Mouse (Mus musculus) kidney, embryonic 16.5 days (tissue): Measurements from ENCODE around the gene Casz1. TPM values are rescaled to one million over a fixed set of nuclear protein-coding genes. Genes with fewer than 3 reads are reported as not detected.

Experiments
- ATAC-seq: fragments of 200-750 bp; cut with Nextera tagmentation; 2 replicates; pipeline ENCODE4 v1.8.0; 2017; ENCODE audit warnings: moderate TSS enrichment; ENCODE audit not compliant: low FRiP score, low TSS enrichment
- H3K27ac ChIP-seq: fragments of 300-500 bp; sonication (generic); 2 replicates; pipeline ENCODE4 v1.5.1; 2014; ENCODE audit warnings: low read length
- H3K27me3 ChIP-seq: fragments of 300-500 bp; sonication (generic); 2 replicates; pipeline ENCODE4 v1.6.1; 2014; ENCODE audit warnings: low read length, control low read depth, mixed read lengths; ENCODE audit not compliant: insufficient read depth
- H3K36me3 ChIP-seq: fragments of 300-500 bp; sonication (generic); 2 replicates; pipeline ENCODE4 v1.6.1; 2014; ENCODE audit warnings: low read length, control low read depth, mixed read lengths; ENCODE audit not compliant: insufficient read depth
- H3K4me1 ChIP-seq: fragments of 300-500 bp; sonication (generic); 2 replicates; pipeline ENCODE4 v1.6.1; 2014; ENCODE audit warnings: low read length, control low read depth, mixed read lengths; ENCODE audit not compliant: insufficient read depth
- H3K4me2 ChIP-seq: fragments of 300-500 bp; sonication (generic); replicated peaks from 2 replicates; pipeline ENCODE4 v1.6.1; 2014; ENCODE audit warnings: low read depth, low read length
- H3K4me3 ChIP-seq: fragments of 300-500 bp; sonication (generic); 2 replicates; pipeline ENCODE4 v1.5.1; 2014; ENCODE audit warnings: mild to moderate bottlenecking, low read length
- H3K9ac ChIP-seq: fragments of 300-500 bp; sonication (generic); replicated peaks from 2 replicates; pipeline ENCODE4 v1.6.1; 2014; ENCODE audit warnings: low read length
- H3K9me3 ChIP-seq: fragments of 300-500 bp; sonication (generic); 2 replicates; pipeline ENCODE4 v1.6.1; 2016; ENCODE audit warnings: low read length, control low read depth
- WGBS: fragments of 180-500 bp; shearing (Covaris S2); extraction: QIAGEN DNeasy Blood & Tissue Kit; methylation state at CpG from one replicate; pipeline ENCODE4 v1.1.7; 2014; 5-methylcytosine and 5-hydroxymethylcytosine counted together
- polyA plus RNA-seq: library from polyadenylated mRNA; unstranded; fragments of >200 nt; fragmentation: Nextera tagmentation; extraction: Ambion mirVana; gene quantifications from 2 replicates; pipeline ENCODE4 v1.2.1, GENCODE M21; 2015

Casz1 gene
- polyA plus RNA-seq, 1 experiment from 2014 or later = 5.4 TPM

GRCm38 (mm10) chr4:148908214-148908681, 104.0 kb downstream of the Casz1 start:
- WGBS = 14% methylated on average over 11 of the region's 11 CpGs
- Histone ChIP-seq H3K36me3 (no peaks in the 10 kb centered on the region), H3K27ac (peak overlapping the region; percentile 95), H3K9me3 (no peaks in the 10 kb centered on the region), H3K9ac (0 out of 2 replicates have a peak overlapping the region, but pooled peaks have one; percentile 40), H3K4me2 (no peak overlapping the region), H3K4me1 (peaks cover 74% of the 10 kb centered on the region), H3K27me3 (no peaks in the 10 kb centered on the region), H3K4me3 (no peak overlapping the region)
- ATAC-seq = peak; percentile 85

DNA sequence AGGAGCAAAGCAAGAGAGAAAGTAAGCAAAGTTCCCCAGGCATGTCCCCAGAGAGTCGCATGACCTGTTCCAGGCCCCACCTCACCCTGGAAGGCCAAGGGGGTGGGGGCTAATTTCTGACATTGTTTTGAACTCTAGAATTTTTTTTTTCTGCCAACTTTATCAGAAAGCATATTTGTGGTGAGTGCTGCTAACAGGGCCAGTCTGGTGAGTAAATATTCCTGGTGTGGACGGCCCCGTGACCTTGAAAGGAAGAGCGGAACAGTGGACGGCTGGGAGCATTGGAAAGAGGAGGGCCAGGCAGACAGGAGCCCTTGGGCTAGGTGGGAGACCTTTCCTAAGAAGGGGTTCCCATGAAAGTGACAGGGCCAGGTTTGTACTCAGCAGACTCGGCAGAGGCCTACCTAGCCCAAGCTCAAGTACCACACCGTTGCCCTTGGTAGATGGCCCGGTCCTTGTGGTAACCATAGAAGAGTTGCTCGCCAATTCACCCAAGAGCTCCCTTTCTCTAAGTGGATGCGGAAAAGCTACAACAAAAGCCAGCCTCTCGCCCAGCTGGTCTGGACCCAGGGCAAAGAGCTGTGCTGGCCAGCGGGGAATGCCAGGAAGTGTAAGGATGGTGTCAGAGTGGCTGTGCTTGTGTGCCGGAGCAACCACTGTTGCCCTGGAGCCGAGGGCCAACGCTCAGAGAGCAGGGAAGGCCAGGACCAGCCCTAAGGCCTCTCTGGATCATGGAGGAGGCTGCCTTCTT, 104.7 kb downstream of the Casz1 start:
- H3K4me2 ChIP-seq = no peak overlapping the region
- ATAC-seq = peak; percentile 36
- H3K36me3 ChIP-seq = no peaks in the 10 kb centered on the region
- no peaks in the 10 kb centered on the region for H3K27me3 ChIP-seq
- H3K9me3 ChIP-seq = no peaks in the 10 kb centered on the region
- H3K4me1 ChIP-seq = peaks cover 72% of the 10 kb centered on the region
- 58% methylated on average over 15 of the region's 15 CpGs for WGBS
- H3K9ac ChIP-seq = peak overlapping the region; percentile 40
- peak overlapping the region; percentile 95 for H3K27ac ChIP-seq
- H3K4me3 ChIP-seq = no peak overlapping the region

DNA sequence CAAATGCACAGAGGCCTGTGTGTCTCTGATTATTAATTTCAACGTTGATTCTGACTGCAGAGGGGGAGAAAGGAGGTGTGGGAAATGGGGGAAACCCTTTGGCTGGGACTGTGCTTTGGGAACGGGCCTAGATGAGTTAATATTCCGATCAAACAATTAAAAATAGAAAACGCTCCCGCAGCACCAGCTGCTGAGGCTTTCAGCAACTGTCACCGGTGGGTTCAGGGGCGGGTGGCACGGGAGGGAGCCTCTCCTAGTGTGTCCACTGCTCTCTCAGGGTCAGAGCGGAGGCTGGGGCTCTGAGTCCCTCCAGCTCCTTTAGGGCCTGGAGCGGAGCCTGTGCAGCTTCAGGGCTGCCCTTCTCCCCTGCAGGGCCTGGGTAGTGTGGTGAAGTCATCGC, 105.3 kb downstream of the Casz1 start:
- Histone ChIP-seq H3K4me3 (no peak overlapping the region), H3K4me1 (peaks cover 77% of the 10 kb centered on the region), H3K9ac (peak overlapping the region; percentile 40), H3K27me3 (no peaks in the 10 kb centered on the region), H3K4me2 (no peak overlapping the region), H3K9me3 (no peaks in the 10 kb centered on the region), H3K36me3 (no peaks in the 10 kb centered on the region), H3K27ac (peak overlapping the region; percentile 95)
- 69% methylated on average over 11 of the region's 11 CpGs for WGBS
- no peak for ATAC-seq

DNA sequence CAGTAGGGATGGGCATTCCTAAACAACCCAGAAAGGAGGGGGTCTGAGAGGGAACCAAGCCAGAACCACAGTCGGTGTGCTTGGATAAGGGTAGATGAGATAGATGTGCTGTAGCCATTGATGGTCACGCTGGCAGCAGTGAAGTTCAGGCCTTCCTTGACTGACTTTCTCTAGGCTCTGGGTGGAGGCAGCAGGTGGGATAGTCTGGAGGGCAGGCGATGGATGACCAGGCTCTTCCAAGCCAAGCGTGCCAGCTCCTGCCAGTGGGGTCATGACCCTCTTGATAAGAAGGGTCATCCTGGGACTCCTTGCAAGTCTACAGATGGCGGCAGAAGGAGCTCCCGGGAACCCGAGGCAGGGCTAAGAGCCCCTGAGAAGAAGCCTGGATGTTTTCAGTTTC, 107.9 kb downstream of the Casz1 start:
- Histone ChIP-seq H3K9me3 (no peaks in the 10 kb centered on the region), H3K36me3 (no peaks in the 10 kb centered on the region), H3K9ac (no peak overlapping the region), H3K27ac (no peak overlapping the region), H3K4me1 (peaks cover 74% of the 10 kb centered on the region), H3K4me2 (no peak overlapping the region), H3K4me3 (no peak overlapping the region), H3K27me3 (no peaks in the 10 kb centered on the region)
- WGBS = 42% methylated on average over 7 of the region's 7 CpGs
- no peak for ATAC-seq

- H3K4me1 ChIP-seq = peaks cover 74% of the 10 kb centered on the region
- no peaks in the 10 kb centered on the region for H3K9me3 ChIP-seq
- WGBS = 57% methylated on average over 8 of the region's 8 CpGs
Observed at GRCm38 (mm10) chr4:148912826-148913590, 108.8 kb downstream of the Casz1 start.

DNA sequence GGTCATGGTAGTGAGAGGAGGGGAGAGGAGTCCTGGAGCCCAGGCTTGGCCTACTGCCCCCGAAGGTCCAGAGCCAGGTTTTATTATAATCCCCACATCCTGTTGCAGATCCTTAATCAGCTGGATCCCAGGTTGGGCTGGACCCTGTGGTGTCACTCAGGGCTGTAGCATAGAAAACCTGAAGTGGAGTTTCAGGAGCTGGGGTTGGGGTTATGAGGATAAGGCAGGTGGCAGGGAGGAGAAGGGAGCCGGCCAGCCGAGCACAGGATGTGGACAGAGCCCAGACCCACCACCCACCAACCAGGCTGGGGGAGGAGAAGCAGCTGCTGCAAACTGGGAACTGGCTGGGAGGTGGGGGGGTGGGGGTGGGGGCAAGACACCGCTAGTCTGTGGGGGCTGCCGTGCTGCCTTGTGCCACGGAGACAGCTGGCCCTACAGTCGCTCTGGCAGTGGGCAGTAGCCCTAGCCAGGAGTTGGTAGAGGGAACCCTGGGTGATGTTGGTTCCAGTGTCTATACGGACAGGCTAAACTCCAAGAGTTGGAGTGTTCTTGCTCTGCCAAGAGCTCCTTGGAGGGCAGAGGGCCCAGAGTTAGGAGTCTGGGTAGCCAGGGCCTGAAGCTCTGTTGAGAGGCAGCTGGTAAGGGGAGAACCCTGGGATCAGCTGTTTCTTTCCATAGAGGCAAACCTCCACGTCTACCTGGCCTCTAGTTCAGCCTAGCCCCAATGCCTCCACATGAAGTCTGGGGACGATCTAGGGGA, 110.8 kb downstream of the Casz1 start:
- WGBS = 29% methylated on average over 10 of the region's 10 CpGs
- Histone ChIP-seq H3K4me3 (no peak overlapping the region), H3K9me3 (no peaks in the 10 kb centered on the region), H3K4me2 (peak overlapping the region; percentile 33; the same call in 1 of the 2 replicates), H3K27me3 (peaks cover 5% of the 10 kb centered on the region; the same call in 1 of the 2 replicates), H3K36me3 (no peaks in the 10 kb centered on the region), H3K4me1 (peaks cover 74% of the 10 kb centered on the region), H3K27ac (peak overlapping the region; percentile 51; the same call in 1 of the 2 replicates), H3K9ac (no peak overlapping the region)
- peak; percentile 79 for ATAC-seq

More at GRCm38 (mm10) chr4:148912826-148913590, 108.8 kb downstream of the Casz1 start:
- Histone ChIP-seq H3K27ac (no peak overlapping the region), H3K9ac (no peak overlapping the region), H3K27me3 (peaks cover under 1% of the 10 kb centered on the region; the same call in 1 of the 2 replicates), H3K36me3 (no peaks in the 10 kb centered on the region), H3K4me3 (no peak overlapping the region), H3K4me2 (no peak overlapping the region)
- ATAC-seq = no peak

DNA sequence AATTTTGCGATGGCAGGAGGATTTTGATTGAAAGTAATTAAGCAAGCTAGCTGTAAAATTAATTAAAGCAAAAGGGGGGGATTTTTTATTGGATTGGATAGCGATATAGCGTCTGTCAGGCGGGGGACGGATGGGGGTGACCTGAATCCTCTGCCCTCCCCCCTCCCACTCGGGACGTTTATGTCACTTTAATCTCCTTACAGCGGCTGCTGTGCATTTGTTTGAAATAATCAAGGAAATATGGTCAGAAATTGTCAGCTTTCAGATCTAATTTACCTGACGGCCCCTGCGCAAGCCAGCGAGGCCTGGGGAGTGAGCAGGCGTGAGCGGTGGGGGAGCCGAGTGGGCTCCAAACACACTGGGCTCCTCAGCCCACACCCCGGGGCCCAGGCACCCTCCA, 111.6 kb downstream of the Casz1 start:
- H3K9ac ChIP-seq = no peak overlapping the region
- H3K9me3 ChIP-seq = no peaks in the 10 kb centered on the region
- H3K27ac ChIP-seq = no peak overlapping the region
- peaks cover 8% of the 10 kb centered on the region for H3K27me3 ChIP-seq
- no peak overlapping the region for H3K4me3 ChIP-seq
- H3K4me2 ChIP-seq = no peak overlapping the region
- H3K4me1 ChIP-seq = peaks cover 74% of the 10 kb centered on the region
- ATAC-seq = no peak
- H3K36me3 ChIP-seq = no peaks in the 10 kb centered on the region
- 83% methylated on average over 15 of the region's 15 CpGs for WGBS

DNA sequence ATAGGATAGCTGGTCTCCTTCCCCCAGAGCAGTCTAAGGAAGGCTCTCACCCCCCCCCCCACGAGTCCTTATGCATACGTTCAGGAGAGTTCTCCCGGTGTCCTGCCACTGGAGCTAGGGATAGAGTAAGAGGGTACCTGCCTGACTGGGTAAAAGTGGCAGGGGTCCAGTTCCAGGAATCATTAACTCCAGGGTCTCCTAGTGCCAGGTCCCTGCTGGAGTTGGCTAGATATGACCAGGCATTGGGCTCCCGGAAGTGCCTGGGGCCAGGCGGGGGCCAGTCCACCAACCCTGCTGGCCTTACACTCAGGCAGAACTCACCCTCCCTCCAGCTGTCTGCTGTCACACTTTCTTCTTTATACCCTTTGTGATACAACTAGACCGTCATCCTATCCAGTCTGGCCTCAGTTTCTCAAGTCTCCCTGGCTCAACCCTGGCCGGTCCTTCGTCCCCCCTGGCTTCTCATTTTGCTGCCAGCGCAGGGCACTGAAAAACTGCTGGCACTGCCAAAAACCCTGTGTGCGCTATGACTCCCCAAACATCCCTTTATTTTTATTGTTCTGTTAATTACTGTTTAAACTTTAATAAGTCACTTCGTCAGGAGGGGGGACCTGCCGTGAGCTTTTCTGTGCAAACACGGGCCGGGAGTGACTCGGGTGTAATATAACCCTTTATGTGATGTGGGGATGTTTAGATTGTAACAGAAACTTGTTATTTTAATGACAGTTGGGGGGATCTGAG, 114.6 kb downstream of the Casz1 start:
- Histone ChIP-seq H3K4me1 (peaks cover 83% of the 10 kb centered on the region), H3K27me3 (peaks cover 17% of the 10 kb centered on the region), H3K9me3 (no peaks in the 10 kb centered on the region), H3K4me3 (no peak overlapping the region), H3K36me3 (no peaks in the 10 kb centered on the region), H3K4me2 (peak overlapping the region; percentile 13; the same call in 1 of the 2 replicates), H3K27ac (peak overlapping the region; percentile 89), H3K9ac (no peak overlapping the region; the same call in 1 of the 2 replicates)
- peak; percentile 24 for ATAC-seq
- 17% methylated on average over 15 of the region's 15 CpGs for whole genome bisulfite sequencing

- Histone ChIP-seq H3K4me1 (peaks cover 84% of the 10 kb centered on the region), H3K36me3 (no peaks in the 10 kb centered on the region), H3K9ac (no peak overlapping the region; the same call in 1 of the 2 replicates), H3K27ac (peak overlapping the region; percentile 89), H3K4me3 (no peak overlapping the region), H3K27me3 (peaks cover 22% of the 10 kb centered on the region), H3K9me3 (no peaks in the 10 kb centered on the region), H3K4me2 (peak overlapping the region; percentile 11; the same call in 1 of the 2 replicates)
- no peak for ATAC-seq
- 10% methylated on average over 9 of the region's 11 CpGs for WGBS
Observed at GRCm38 (mm10) chr4:148920610-148921009, 116.4 kb downstream of the Casz1 start.
